Mouse (Mus musculus): ENCODE measurements around the gene Mmp25. TPM values are rescaled to one million over a fixed set of nuclear protein-coding genes. Genes with fewer than 3 reads are reported as not detected.

Gene Mmp25
- polyA plus RNA-seq, 2 experiments, result 0.11 to 0.12 TPM

DNA sequence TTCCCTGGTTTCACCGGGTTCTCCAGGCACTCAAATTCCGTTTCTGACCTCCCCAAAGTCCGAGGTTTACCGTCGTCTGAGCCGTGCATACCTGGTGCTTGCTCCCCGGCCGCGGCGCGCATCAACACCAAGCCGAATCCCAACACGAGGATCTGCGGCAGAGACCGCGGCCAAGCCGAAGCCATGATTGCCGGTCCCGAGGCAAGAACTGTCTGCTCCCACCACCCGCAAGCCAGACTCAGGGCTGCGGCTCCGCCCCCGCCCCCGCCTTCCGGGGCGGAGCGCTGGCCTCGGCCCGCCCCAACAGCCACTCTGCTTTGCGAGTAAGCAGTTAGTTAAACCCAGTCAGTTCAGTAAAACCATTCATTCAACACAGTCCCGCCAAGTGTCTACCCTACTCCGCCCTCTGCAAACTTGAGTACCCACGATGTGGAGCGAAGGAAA, 32.2 kb upstream of the Mmp25 start, which contains the start of gene Tnfrsf12a:
Gene Tnfrsf12a, minus strand, starts transcription at position 233 of the 444 bp plus-strand sequence.
- Histone ChIP-seq H3K36me3 (replicated peaks; ENCODE audit: control insufficient read depth, insufficient read depth, low read depth) (no peaks in the 10 kb centered on the region), H3K4me1 (replicated peaks; ENCODE audit: control insufficient read depth in 2 of 2, insufficient read depth in 2 of 2, low read length in 1 of 2) (peaks cover 5 to 16% of the 10 kb centered on the region in 2 experiments), H3K9me3 (ENCODE audit: control insufficient read depth, low read length) (no peaks in the 10 kb centered on the region), H3K4me3 (ENCODE audit: insufficient read depth in 1 of 2, low read depth in 2 of 2, low read length in 2 of 2) (peak within 1 kb of the TSS; percentile 51 to 57), H3K27me3 (ENCODE audit: control insufficient read depth, insufficient read depth, low read length) (peaks cover 53% of the 10 kb centered on the region), H3K4me2 (ENCODE audit: low read depth) (peak within 1 kb of the TSS; percentile 81), H3K27ac (no peak within 1 kb of the TSS), H3K9ac (replicated peaks) (peak within 1 kb of the TSS; percentile 33)
- TF ChIP-seq EP300 (IDR thresholded peaks at IDR 0.05; ENCODE audit: low read depth), result no peak
- no peak for TF ChIP-seq CTCF (IDR thresholded peaks at IDR 0.05; ENCODE audit: low read depth)
- ATAC-seq (ENCODE audit: insufficient read depth), result no peak
- under 1% methylated on average over 34 of the region's 34 CpGs for WGBS (ENCODE audit: insufficient replicate concordance)
- DNase-seq (ENCODE audit: low read depth in 3 of 3, low spot score in 3 of 3), result peak; percentile 50 to 63 (median 60)

GRCm38 (mm10) chr17:23676473-23677031, 31.5 kb upstream of the Mmp25 start:
- ATAC-seq (ENCODE audit: insufficient read depth) (no peak), DNase-seq (ENCODE audit: low read depth in 3 of 3, low spot score in 3 of 3) (no peak)
- H3K27me3 ChIP-seq (ENCODE audit: control insufficient read depth, insufficient read depth, low read length), result peaks cover 51% of the 10 kb centered on the region
- H3K36me3 ChIP-seq (replicated peaks; ENCODE audit: control insufficient read depth, insufficient read depth, low read depth), result no peaks in the 10 kb centered on the region
- peak overlapping the region; percentile 81 for H3K4me2 ChIP-seq (ENCODE audit: low read depth)
- no peak overlapping the region for H3K27ac ChIP-seq
- peaks cover 5 to 16% of the 10 kb centered on the region in 2 experiments for H3K4me1 ChIP-seq (replicated peaks; ENCODE audit: control insufficient read depth in 2 of 2, insufficient read depth in 2 of 2, low read length in 1 of 2)
- H3K4me3 ChIP-seq (ENCODE audit: insufficient read depth in 1 of 2, low read depth in 2 of 2, low read length in 2 of 2), result peak overlapping the region; percentile 51 to 57
- WGBS (ENCODE audit: insufficient replicate concordance), result under 1% methylated on average over 36 of the region's 37 CpGs
- TF ChIP-seq CTCF (IDR thresholded peaks at IDR 0.05; ENCODE audit: low read depth), result no peak
- TF ChIP-seq EP300 (IDR thresholded peaks at IDR 0.05; ENCODE audit: low read depth), result no peak
- H3K9ac ChIP-seq (replicated peaks), result peak overlapping the region; percentile 33; the same call in 1 of the 2 replicates
- H3K9me3 ChIP-seq (ENCODE audit: control insufficient read depth, low read length), result no peaks in the 10 kb centered on the region

DNA sequence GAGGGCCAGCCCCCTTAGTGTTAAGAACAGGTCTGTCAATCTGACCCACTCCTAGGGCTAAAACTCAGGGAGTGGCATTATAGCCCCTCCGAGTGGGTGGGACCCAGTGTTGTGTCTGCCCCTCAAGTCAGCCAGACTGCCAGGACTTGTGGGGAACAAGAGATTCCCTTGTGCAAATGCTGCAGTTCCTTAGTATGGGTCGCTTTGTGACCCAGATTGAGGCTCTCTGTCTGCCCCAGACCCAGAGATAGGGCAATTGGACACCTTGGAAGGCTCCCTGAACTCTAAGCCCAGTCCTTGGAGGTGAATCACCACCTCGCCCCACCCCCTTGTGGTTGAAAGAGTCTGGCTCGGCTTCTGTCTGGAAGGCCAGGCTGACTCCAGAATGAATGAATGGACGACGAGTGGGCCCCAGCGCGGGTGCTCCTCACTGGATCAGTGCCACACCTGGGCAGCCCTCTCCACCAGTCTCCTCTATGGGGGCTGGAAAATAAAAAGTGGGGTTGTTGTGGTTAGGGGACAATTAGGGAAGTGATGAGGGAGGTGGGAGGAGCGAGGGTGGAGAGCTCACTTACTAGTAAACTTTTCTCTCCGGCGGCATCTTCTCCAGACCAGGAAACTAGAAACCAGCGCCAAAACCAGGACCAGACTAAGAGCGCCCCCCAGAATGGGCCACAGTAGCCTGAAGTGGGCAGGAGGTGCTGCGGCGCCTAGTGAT, 30.6 kb upstream of the Mmp25 start:
- ATAC-seq (ENCODE audit: insufficient read depth), result no peak
- TF ChIP-seq EP300 (IDR thresholded peaks at IDR 0.05; ENCODE audit: low read depth), result no peak
- TF ChIP-seq CTCF (IDR thresholded peaks at IDR 0.05; ENCODE audit: low read depth), result peak; percentile 29
- H3K27me3 ChIP-seq (ENCODE audit: control insufficient read depth, insufficient read depth, low read length), result peaks cover 44% of the 10 kb centered on the region
- H3K27ac ChIP-seq, result no peak overlapping the region
- peak overlapping the region; percentile 81; the same call in 1 of the 2 replicates for H3K4me2 ChIP-seq (ENCODE audit: low read depth)
- peak overlapping the region in 1 of 2 experiments; percentile 57; a peak in 2 of 4 replicates for H3K4me3 ChIP-seq (ENCODE audit: insufficient read depth in 1 of 2, low read depth in 2 of 2, low read length in 2 of 2)
- WGBS (ENCODE audit: insufficient replicate concordance), result 10% methylated on average over 15 of the region's 15 CpGs
- H3K9me3 ChIP-seq (ENCODE audit: control insufficient read depth, low read length), result no peaks in the 10 kb centered on the region
- H3K4me1 ChIP-seq (replicated peaks; ENCODE audit: control insufficient read depth in 2 of 2, insufficient read depth in 2 of 2, low read length in 1 of 2), result peaks cover 5 to 16% of the 10 kb centered on the region in 2 experiments
- H3K9ac ChIP-seq (replicated peaks), result no peak overlapping the region
- H3K36me3 ChIP-seq (replicated peaks; ENCODE audit: control insufficient read depth, insufficient read depth, low read depth), result no peaks in the 10 kb centered on the region
- no peak for DNase-seq (ENCODE audit: low read depth in 3 of 3, low spot score in 3 of 3)

DNA sequence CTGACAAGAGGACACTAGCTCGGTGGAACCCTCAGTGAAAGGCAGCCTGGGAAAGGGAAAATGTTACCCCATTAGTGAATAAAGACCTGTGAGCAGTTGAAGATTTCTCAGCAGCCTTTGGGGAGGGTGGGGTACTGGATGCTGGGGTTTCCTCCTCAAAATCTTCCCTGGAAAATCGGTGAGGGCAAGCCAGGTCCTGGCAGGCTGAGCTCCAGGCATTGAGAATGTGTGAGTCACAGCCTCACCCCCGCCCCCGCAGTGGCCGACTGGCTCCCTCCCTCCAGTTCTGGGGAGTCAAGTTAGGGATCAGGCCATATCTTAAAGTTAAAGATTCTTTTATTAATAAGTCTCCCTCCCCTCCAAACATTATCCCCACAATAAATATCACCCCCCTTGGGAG, 30.1 kb upstream of the Mmp25 start:
- no peaks in the 10 kb centered on the region for H3K36me3 ChIP-seq (replicated peaks; ENCODE audit: control insufficient read depth, insufficient read depth, low read depth)
- no peak for DNase-seq (ENCODE audit: low read depth in 3 of 3, low spot score in 3 of 3)
- no peak overlapping the region for H3K27ac ChIP-seq
- H3K4me3 ChIP-seq (ENCODE audit: insufficient read depth in 1 of 2, low read depth in 2 of 2, low read length in 2 of 2), result no peak overlapping the region
- ATAC-seq (ENCODE audit: insufficient read depth), result no peak
- no peaks in the 10 kb centered on the region for H3K9me3 ChIP-seq (ENCODE audit: control insufficient read depth, low read length)
- peaks cover 5 to 16% of the 10 kb centered on the region in 2 experiments for H3K4me1 ChIP-seq (replicated peaks; ENCODE audit: control insufficient read depth in 2 of 2, insufficient read depth in 2 of 2, low read length in 1 of 2)
- TF ChIP-seq CTCF (IDR thresholded peaks at IDR 0.05; ENCODE audit: low read depth) (no peak), EP300 (IDR thresholded peaks at IDR 0.05; ENCODE audit: low read depth) (no peak)
- 31% methylated on average over 5 of the region's 5 CpGs for WGBS (ENCODE audit: insufficient replicate concordance)
- peaks cover 38% of the 10 kb centered on the region for H3K27me3 ChIP-seq (ENCODE audit: control insufficient read depth, insufficient read depth, low read length)
- no peak overlapping the region for H3K4me2 ChIP-seq (ENCODE audit: low read depth)
- no peak overlapping the region for H3K9ac ChIP-seq (replicated peaks)

Data from liver, embryonic 14.5 days (tissue).